Mouse (Mus musculus) MEL (cell line): ENCODE measurements around the gene Prph. TPM values are rescaled to one million over a fixed set of nuclear protein-coding genes. Genes with fewer than 3 reads are reported as not detected.

Experiments
- DNase-seq: peaks from one replicate; pipeline ENCODE4 v3.0.0; 2011; ENCODE audit warnings: low read depth, low spot score
- H3K27ac ChIP-seq: 2 replicates; pipeline ENCODE4 v1.5.1; 2012; ENCODE audit warnings: low read depth, mild to moderate bottlenecking, control low read depth, low read length, moderate library complexity; ENCODE audit not compliant: control insufficient read depth
- H3K27me3 ChIP-seq, 2 experiments: fragments of 150-350 bp in 1 of 2; sonication (generic) in 1 of 2; 2 replicates each; pipeline ENCODE4 v1.6.1; 2012; ENCODE audit warnings: low read length in 2 of 2, mild to moderate bottlenecking in 2 of 2, improper control_type of control experiment in 1 of 2, moderate library complexity in 1 of 2; ENCODE audit not compliant: insufficient read depth in 2 of 2, control insufficient read depth in 1 of 2
- H3K36me3 ChIP-seq, 2 experiments: 2 replicates each; pipeline ENCODE4 v1.6.1; 2012 to 2014; ENCODE audit warnings: low read length in 2 of 2, improper control_type of control experiment in 1 of 2, inconsistent platforms in 1 of 2, mild to moderate bottlenecking in 1 of 2; ENCODE audit not compliant: insufficient read depth in 2 of 2, control insufficient read depth in 1 of 2
- H3K4me1 ChIP-seq, 2 experiments: fragments of 150-350 bp in 1 of 2; sonication (generic) in 1 of 2; 2 replicates each; pipeline ENCODE4 v1.6.1; 2012; ENCODE audit warnings: low read length in 2 of 2, improper control_type of control experiment in 1 of 2, mild to moderate bottlenecking in 1 of 2; ENCODE audit not compliant: insufficient read depth in 2 of 2, control insufficient read depth in 1 of 2
- H3K4me3 ChIP-seq, 2 experiments: fragments of 150-350 bp in 1 of 2; sonication (generic) in 1 of 2; 2 replicates each; pipeline ENCODE4 v1.5.1; 2012; ENCODE audit warnings: low read depth in 2 of 2, low read length in 2 of 2, mild to moderate bottlenecking in 2 of 2, moderate library complexity in 2 of 2, control low read depth in 1 of 2, improper control_type of control experiment in 1 of 2; ENCODE audit not compliant: control insufficient read depth in 1 of 2, insufficient read depth in 1 of 2
- H3K79me2 ChIP-seq: 2 replicates; pipeline ENCODE4 v1.6.1; 2012; ENCODE audit warnings: mild to moderate bottlenecking, low read length, moderate library complexity; ENCODE audit not compliant: control insufficient read depth, poor library complexity, insufficient read depth
- H3K9ac ChIP-seq: 2 replicates; pipeline ENCODE4 v1.6.1; 2012; ENCODE audit warnings: low read depth, mild to moderate bottlenecking, control low read depth, low read length, moderate library complexity; ENCODE audit not compliant: control insufficient read depth, poor library complexity, severe bottlenecking
- H3K9me3 ChIP-seq: fragments of 150-350 bp; sonication (generic); replicated peaks from 2 replicates; pipeline ENCODE4 v1.6.1; 2012; ENCODE audit warnings: mild to moderate bottlenecking, low read length, improper control_type of control experiment, moderate library complexity; ENCODE audit not compliant: insufficient read depth
- BHLHE40 ChIP-seq: IDR thresholded peaks from 2 replicates; pipeline ENCODE4 v1.6.1; 2012; ENCODE audit warnings: low read depth, mild to moderate bottlenecking, inconsistent platforms, low read length, improper control_type of control experiment, borderline replicate concordance
- E2F4 ChIP-seq: IDR thresholded peaks from 2 replicates; pipeline ENCODE4 v1.6.1; 2011; ENCODE audit warnings: low read depth, low read length, improper control_type of control experiment, borderline replicate concordance
- EP300 ChIP-seq, 2 experiments: IDR thresholded peaks; 2 replicates each; pipeline ENCODE4 v1.6.1; 2011; ENCODE audit warnings: improper control_type of control experiment in 2 of 2, low read length in 2 of 2, low read depth in 1 of 2, mild to moderate bottlenecking in 1 of 2
- GABPA ChIP-seq: IDR thresholded peaks from 2 replicates; pipeline ENCODE4 v1.6.1; 2012; ENCODE audit warnings: low read depth, mild to moderate bottlenecking, inconsistent platforms, low read length, improper control_type of control experiment, moderate library complexity
- JUND ChIP-seq: IDR thresholded peaks from 2 replicates; pipeline ENCODE4 v1.6.1; 2011; ENCODE audit warnings: low read depth, mild to moderate bottlenecking, improper control_type of control experiment, low read length
- MYB ChIP-seq: IDR thresholded peaks from 2 replicates; pipeline ENCODE4 v1.6.1; 2011; ENCODE audit warnings: mild to moderate bottlenecking, low read depth, low read length, improper control_type of control experiment
- MYC ChIP-seq: IDR thresholded peaks from 2 replicates; pipeline ENCODE4 v1.6.1; 2011; ENCODE audit warnings: low read depth, mild to moderate bottlenecking, low read length, improper control_type of control experiment, moderate library complexity
- NRF1 ChIP-seq: IDR thresholded peaks from 2 replicates; pipeline ENCODE4 v1.6.1; 2014; ENCODE audit warnings: low read depth, mild to moderate bottlenecking, inconsistent platforms, low read length, improper control_type of control experiment, moderate library complexity; ENCODE audit not compliant: poor library complexity, insufficient read depth, severe bottlenecking
- POLR2A ChIP-seq, 2 experiments: IDR thresholded peaks; 2 replicates each; pipeline ENCODE4 v1.6.1; 2011 to 2012; ENCODE audit warnings: low read length in 2 of 2, mild to moderate bottlenecking in 2 of 2, control low read depth in 1 of 2, improper control_type of control experiment in 1 of 2, low read depth in 1 of 2, moderate library complexity in 1 of 2; ENCODE audit not compliant: control insufficient read depth in 1 of 2, insufficient read depth in 1 of 2, poor library complexity in 1 of 2
- POLR2AphosphoS2 ChIP-seq: IDR thresholded peaks from 2 replicates; pipeline ENCODE4 v1.6.1; 2011; ENCODE audit warnings: low read length, improper control_type of control experiment
- POLR2AphosphoS5 ChIP-seq: IDR thresholded peaks from 2 replicates; pipeline ENCODE4 v1.6.1; 2012; ENCODE audit warnings: low read depth, borderline replicate concordance, mild to moderate bottlenecking, inconsistent platforms, low read length, moderate library complexity, mixed read lengths
- SIN3A ChIP-seq: IDR thresholded peaks from 2 replicates; pipeline ENCODE4 v1.6.1; 2012; ENCODE audit warnings: low read length, improper control_type of control experiment, inconsistent platforms
- TAL1 ChIP-seq: IDR thresholded peaks from 2 replicates; pipeline ENCODE4 v1.6.1; 2012; ENCODE audit warnings: mild to moderate bottlenecking, inconsistent platforms, low read length, moderate library complexity, mixed read lengths
- TBP ChIP-seq: IDR thresholded peaks from 2 replicates; pipeline ENCODE4 v1.8.0; 2011; ENCODE audit warnings: low read depth, low read length, improper control_type of control experiment
- USF1 ChIP-seq: IDR thresholded peaks from 2 replicates; pipeline ENCODE4 v1.6.1; 2014; ENCODE audit warnings: low read depth, mild to moderate bottlenecking, inconsistent platforms, low read length, improper control_type of control experiment, moderate library complexity
- ZC3H11A ChIP-seq: IDR thresholded peaks from 2 replicates; pipeline ENCODE4 v1.6.1; 2012; ENCODE audit warnings: low read depth, mild to moderate bottlenecking, inconsistent platforms, low read length, improper control_type of control experiment
- polyA plus RNA-seq, 2 experiments: library from polyadenylated mRNA; stranded (reverse) in 1 of 2; unstranded in 1 of 2; fragments of >175 nt in 1 of 2; fragments of >200 nt in 1 of 2; gene quantifications; 2 replicates each; pipeline versions ENCODE4 v1.2.1 to v1.2.4; 2012; ENCODE audit warnings: low replicate concordance in 2 of 2, low read depth in 1 of 2; ENCODE audit not compliant: insufficient read length in 2 of 2, insufficient read depth in 1 of 2, missing spikeins in 1 of 2
- total RNA-seq: library from RNA; depleted of rRNA; stranded (reverse); fragments of 300-350 nt; gene quantifications from 2 replicates; pipeline ENCODE4 v1.2.3, GENCODE M21; 2012

Prph gene
- total and polyA plus RNA-seq, 3 experiments = not detected

DNA sequence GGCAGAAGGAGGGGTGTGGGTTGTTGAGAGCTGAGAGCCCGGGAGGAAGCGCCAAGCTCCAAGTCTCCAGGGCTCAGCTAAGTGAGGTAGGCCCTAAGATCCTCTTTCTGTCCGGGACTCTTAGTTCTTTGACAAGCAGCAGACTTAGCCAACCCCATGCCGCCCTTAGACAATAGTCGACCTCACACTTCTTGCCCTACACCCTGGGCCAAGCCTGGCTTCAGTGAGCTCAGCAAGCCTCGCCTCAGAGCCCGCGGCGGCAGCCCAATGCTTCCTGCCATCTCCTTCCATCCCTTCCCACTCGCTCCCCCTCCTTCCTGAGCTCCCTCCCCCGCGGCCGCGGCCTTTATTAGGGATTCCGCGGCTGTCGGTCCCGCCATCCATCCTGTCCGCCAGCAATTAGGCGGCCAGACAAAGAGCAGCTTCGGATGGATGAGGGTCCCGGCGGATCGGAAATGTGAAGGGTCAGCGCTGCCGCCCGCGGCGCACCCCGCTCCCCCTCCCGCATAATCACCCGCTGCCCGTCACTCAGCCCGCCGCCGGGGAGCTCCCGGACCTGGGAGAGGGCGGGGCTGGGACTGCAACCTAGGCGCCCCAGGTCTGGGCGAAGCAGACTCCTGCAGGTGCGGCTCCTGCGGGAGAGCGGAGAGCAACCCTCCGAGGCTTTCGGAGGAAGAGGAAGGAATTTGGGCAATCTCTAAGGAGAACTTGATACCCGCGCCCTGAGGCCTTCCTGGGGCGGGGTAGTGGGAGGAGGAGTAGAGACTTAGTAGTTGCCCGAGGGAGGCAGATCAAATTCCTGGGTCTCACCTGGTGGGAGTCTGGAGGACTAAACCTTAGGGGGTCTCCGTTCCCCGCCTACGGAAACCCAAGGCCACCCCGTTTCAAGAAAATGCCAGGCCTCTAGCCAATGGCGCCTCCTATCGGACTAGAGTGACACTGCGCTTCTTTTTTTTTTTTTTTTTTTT is 38.6 kb downstream of the Prph start (continued):
- 0 out of 2 replicates have a peak, but pooled peaks have one; percentile 14 for TF ChIP-seq TBP
- TF ChIP-seq TAL1 = no peak
- no peak for TF ChIP-seq E2F4
- TF ChIP-seq MYB = no peak
- no peak for TF ChIP-seq EP300 (IDR thresholded peaks at IDR 0.05; ENCODE audit: low read depth in 1 of 2, low read length in 2 of 2)

DNA sequence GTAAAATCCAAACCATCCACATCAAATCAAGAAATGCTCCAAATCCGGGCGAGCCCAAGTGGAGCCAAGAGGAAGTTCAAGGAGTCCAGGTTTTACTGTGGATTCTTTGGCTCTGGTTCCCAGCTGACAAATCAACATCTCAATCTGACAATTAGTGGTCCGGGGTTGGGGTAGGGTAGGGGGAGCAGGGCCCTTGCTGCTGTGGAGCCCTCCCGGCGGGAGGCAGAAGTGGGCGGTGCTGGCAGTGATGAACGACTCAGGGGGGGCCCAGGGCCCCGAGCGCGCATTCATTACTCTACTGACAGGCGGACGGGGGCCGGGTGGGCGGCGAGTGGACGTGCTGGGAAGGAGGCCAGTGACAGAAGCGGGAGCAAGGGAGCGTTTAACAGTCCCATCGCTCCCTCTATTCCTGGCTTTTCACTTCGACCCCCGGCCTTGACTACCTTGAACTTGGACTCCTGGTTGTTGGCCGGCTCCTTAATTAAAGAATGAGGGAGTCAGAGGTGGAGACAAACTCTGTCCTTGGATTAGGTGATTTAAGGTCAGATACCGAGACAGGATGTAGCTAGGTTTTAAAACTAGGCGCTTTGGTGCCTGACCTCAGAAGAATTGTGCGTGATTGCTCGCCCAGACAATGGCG is 39.8 kb downstream of the Prph start:
- Histone ChIP-seq H3K9me3 (no peaks in the 10 kb centered on the region), H3K27me3 (no peaks in the 10 kb centered on the region), H3K79me2 (peaks cover 1% of the 10 kb centered on the region; the same call in 1 of the 2 replicates), H3K4me3 (no peak overlapping the region), H3K4me1 (peaks cover 0 to 13% of the 10 kb centered on the region in 2 experiments; a peak in 2 of 4 replicates), H3K36me3 (peaks cover 0 to 11% of the 10 kb centered on the region in 2 experiments; a peak in 2 of 4 replicates), H3K9ac (no peak overlapping the region), H3K27ac (no peak overlapping the region)
- TF ChIP-seq JUND = no peak
- no peak for TF ChIP-seq USF1
- DNase-seq = no peak

DNA sequence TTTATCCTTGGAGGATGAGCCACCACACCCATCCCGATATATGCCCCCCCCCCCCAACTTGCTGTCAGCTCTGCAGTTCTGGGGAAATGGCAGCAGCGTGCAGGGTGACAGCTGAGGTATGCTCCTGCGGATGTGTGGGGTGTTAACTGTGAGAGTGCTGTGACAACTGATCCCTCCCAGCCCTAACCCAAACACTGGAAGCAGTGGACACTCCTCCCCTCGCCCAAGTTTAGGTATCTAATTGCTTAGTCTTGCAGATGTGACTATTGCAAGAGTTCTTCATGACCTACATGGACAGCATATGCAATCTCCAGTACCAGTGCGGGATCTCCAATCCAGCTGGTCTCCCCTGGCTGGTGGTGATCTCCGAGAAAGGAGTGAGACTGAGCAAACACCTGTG is 40.4 kb downstream of the Prph start:
- Histone ChIP-seq H3K27ac (no peak overlapping the region), H3K4me3 (no peak overlapping the region), H3K27me3 (no peaks in the 10 kb centered on the region), H3K79me2 (peaks cover 1% of the 10 kb centered on the region; the same call in 1 of the 2 replicates), H3K9me3 (no peaks in the 10 kb centered on the region), H3K4me1 (peaks cover 0 to 15% of the 10 kb centered on the region in 2 experiments; a peak in 2 of 4 replicates), H3K36me3 (peaks cover 0 to 11% of the 10 kb centered on the region in 2 experiments; a peak in 2 of 4 replicates), H3K9ac (no peak overlapping the region)
- TF ChIP-seq BHLHE40 (no peak), POLR2A (IDR thresholded peaks at IDR 0.05; ENCODE audit: control insufficient read depth in 1 of 2, insufficient read depth in 1 of 2, low read depth in 1 of 2, low read length in 2 of 2, poor library complexity in 1 of 2) (no peak), MYB (no peak), POLR2AphosphoS2 (no peak), GABPA (no peak), ZC3H11A (no peak), MYC (no peak), SIN3A (no peak), USF1 (no peak), E2F4 (no peak), NRF1 (no peak), JUND (no peak), POLR2AphosphoS5 (no peak)
- DNase-seq = no peak
